Mouse (Mus musculus) left cerebral cortex, adult 9 months (tissue): Measurements from ENCODE around the gene Slc4a2.
"Not testable (repeated sequence)": the region's sequence is repeated elsewhere in the genome, so short reads cannot be mapped to it uniquely, and the experiment has no call there.

Source experiments
- DNase-seq, 2 experiments: peaks; one replicate each; pipeline ENCODE4 v3.0.0; 2022; ENCODE audit warnings: low spot score in 2 of 2

Gene Slc4a2

DNA sequence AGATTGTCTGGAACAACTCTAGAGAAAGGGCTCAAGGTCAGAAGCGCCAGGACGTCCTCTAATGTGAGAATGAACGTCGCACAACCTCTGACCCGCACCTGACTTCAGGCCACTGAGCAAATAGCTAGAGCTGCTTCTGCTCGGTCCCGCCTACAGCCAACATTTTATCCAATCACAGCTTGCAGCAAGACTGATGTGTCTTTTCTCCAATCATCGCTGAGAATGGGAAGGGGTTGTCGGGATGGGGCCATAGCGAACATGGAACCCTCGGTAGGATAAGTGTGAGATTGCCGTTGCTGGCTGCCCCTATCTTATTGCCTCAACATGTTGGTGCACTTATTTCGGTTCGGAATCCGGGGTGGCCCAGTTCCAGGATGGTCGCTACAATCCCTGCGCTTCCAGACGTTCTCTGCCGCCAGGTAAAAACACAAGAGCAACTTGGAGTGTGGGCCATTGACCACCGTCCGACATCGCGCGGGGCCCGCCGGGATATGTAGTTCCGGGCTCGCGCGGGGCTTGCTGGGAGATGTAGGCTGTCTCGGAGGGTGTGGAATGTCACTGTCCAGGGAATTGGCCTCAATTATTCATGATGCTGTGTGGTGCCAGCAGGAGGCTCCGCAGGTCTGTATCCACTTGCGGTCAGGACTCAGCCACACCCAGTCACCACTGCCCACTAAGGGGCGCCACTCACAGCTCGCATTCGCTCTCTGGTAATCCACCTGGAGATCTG lies 29.3 kb upstream of the Slc4a2 start:
- DNase-seq, result peak; percentile 95 to 98

DNA sequence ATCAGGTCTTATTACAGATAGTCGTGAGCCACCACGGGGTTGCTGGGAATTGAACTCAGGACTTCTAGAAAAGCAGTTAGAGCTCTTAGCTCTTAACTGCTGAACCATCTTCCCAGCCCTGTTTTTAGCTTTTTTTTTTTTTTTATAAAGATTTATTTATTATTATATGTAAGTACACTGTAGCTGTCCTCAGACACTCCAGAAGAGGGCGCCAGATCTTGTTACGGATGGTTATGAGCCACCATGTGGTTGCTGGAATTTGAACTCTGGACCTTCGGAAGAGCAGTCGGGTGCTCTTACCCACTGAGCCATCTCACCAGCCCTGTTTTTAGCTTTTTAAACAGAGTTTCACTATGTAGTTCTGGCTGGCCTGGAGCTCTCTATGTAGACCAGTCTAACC lies 27.4 kb upstream of the Slc4a2 start:
- DNase-seq, result not testable (repeated sequence)

DNA sequence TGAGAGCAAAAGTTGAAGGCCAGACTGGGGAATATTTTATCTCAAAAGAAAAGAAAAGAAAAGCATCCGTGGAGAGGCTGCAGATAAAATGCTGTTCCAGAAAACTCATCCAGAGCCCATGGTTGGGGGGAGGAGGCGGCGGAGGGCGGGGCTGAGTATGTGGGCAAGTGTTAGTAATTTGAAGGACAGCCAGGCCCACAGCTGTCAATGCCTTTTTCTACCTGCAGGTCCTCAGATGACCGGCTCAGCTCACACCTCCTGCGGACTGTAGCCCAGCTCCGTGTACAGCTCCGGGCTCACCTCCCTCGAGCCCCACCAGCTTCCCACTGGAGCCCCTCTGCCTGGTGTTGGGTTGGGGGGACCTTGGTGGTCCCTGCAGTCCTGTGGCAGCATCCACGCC lies 24.0 kb upstream of the Slc4a2 start:
- DNase-seq, result no peak

DNA sequence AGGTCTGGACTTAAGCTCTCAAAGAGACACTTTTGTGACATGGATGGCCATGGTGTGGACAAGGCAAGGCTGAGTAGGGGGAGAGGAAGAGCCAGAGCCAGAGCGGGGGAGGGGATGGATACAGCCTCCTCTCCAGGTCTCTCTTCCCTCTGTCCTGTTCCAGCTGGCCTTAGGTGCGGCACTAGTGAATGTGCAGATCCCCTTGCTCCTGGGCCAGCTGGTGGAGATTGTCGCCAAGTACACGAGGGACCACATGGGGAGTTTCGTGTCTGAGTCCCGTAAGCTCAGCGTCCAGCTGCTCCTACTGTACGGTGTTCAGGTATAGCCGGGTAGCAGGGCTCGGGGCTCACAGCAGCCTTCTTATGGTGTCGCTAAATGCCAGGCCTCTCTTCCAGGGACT lies 23.3 kb upstream of the Slc4a2 start:
- DNase-seq, result no peak

DNA sequence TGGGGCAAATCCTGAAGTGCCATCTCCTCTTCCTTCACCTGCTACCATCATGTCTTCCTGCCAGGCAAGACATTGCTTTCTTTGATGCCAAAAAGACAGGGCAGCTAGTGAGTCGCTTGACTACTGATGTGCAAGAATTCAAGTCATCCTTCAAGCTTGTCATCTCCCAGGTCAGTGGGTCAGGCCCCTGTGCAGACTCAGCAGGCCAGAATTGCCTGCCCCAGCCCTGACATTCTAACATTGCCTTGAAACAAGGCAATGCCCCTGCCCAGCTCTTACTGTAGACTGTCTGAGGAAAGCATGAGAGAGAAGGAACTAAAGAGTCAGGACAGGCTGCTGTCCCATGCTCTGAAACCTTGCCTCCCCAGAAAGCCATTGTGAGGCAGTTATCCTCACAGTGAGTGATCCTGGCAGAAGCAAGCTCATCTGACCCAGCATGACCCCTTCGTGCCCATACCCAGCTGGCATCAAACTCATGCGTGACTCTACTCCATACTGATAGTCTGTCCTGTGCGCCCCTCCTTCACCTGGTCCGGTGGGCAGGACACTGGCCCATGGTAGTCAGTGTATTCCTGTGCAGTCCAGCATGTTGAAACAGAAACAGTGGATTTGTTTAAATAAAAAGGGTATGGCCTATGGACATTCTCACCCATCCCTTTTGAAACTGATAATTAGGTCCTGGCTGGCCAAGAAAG lies 22.6 kb upstream of the Slc4a2 start:
- DNase-seq, result no peak

DNA sequence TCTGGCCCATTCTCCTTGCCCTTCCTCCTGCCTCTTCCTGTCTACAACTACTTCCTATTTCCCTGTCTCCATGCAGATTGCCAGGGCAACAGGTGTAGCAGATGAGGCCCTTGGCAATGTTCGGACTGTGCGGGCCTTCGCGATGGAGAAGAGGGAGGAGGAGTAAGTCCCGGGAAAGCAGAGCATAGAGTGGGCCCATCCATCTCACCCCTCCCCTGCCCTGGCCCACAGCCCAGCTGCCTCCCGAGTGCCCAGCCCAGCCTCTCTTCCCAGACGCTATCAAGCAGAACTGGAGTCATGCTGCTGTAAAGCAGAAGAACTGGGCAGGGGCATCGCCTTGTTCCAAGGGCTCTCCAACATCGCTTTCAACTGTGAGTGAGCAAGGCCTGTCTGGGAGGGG lies 21.7 kb upstream of the Slc4a2 start:
- DNase-seq, result peak in 1 of 2 experiments; percentile 32

DNA sequence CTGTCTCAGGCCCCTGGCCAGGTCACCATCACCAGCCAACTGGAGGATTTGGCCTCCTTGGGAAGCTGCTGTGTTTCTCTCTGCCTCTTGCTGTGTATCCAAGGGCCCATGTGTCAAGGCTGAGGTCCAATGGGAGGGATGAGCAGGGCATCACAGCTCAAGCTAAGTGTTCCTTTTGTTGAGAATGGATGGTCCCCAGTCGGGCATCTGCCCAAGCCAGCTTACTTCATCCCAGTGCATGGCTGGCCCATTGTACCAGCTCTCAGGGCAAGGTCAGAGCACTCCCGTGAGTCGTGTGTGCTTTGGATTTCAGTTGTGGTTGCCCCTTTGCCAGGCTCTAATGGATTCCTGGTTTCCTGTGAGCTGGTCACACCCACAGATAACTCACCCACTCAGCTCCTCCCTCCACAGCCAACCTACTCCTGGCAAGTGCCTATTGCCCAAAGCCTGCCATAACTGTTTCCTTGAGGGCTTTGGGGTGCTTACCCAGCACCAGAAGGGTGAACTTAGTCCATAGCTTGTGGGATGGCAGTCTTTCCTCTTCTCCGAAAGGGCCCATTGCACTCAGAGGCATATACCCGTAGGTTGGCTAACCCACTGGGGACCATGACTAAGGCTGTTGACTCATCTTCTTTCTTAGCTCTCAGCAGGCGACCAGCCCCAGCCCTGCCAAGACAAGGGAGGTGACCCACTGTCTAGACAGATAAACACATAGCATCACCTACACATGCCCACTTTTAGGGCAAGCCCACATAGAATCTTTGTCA lies 18.9 kb upstream of the Slc4a2 start:
- DNase-seq, result peak in 1 of 2 experiments; percentile 40

DNA sequence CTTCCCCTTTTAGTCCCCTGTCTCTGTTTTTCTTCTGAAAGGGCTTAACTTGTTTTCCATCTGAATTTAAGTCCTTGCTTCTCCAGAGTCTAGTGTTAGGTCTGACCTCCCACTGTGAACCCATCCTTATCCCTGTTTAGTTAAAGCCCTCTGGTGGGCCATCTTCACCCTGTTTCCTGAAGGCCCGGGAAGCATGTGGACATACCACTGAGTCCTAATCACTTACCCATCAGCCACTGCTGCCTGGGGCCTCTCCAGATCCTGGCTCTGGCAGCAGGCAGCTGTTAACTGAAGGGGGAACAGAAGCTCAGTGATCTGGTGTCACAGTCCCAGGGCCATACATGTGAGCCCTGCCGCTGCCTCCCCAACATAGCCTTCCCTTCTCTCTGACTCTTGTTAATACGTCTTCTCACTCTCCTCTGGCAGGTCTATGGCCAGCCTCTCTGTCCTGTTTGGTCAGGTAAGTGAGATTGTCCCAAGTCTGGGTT lies 18.2 kb upstream of the Slc4a2 start:
- no peak for DNase-seq

DNA sequence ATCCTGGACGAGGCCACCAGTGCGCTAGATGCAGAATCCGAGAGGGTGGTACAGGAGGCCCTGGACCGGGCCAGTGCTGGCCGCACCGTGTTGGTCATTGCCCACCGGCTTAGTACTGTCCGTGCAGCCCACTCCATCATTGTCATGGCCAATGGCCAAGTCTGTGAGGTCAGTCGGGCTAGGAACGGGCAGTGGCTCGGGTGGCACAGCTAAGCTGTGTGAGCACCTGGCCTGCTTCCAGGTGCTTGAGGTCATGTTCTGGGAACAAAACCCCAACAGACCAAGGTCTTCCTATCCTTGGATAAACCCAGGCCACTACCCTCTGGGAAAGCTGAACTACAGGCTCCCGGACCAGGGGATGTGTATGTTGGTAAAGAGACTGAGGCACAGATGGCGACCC lies 15.0 kb upstream of the Slc4a2 start:
- peak in 1 of 2 experiments; percentile 37 for DNase-seq

DNA sequence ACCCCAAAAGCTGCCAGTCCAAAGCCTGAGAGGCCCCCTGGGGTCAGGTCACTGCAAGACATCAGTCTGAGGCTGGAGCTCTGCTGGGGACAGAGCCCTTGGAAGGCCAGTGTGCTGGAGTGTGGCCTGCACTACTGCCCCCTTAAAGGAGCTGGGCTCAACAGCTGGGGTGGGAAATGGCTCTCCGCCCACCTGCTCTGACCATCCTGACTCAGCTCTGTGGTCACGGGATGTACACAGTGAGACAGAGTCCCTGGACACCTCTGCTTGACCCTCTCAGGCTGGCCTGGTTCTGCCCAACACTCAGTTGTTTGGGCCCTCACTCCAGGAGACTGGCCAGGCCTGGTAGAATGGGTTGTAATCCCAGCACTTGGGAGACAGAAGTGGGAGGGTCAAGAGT lies 14.2 kb upstream of the Slc4a2 start:
- no peak for DNase-seq

DNA sequence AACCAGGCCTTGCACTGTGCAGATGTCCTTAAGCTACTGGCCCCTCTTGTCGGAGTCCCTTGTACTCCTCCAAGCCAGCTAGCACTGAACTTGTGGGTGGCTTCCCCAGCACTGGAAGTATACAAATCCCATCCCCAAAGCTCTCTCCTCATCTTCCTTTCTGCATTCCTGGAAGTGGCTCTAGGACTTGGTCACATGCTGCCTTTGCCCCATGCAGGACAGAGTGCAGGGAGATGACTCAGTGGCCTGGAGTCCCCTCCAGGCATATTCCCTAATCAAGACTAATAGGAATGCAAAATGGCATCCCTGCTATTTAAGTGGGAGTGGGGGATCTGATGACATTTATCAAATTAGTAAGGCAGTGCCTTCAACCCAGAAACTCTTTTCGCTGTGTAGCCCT lies 11.6 kb upstream of the Slc4a2 start:
- no peak for DNase-seq

DNA sequence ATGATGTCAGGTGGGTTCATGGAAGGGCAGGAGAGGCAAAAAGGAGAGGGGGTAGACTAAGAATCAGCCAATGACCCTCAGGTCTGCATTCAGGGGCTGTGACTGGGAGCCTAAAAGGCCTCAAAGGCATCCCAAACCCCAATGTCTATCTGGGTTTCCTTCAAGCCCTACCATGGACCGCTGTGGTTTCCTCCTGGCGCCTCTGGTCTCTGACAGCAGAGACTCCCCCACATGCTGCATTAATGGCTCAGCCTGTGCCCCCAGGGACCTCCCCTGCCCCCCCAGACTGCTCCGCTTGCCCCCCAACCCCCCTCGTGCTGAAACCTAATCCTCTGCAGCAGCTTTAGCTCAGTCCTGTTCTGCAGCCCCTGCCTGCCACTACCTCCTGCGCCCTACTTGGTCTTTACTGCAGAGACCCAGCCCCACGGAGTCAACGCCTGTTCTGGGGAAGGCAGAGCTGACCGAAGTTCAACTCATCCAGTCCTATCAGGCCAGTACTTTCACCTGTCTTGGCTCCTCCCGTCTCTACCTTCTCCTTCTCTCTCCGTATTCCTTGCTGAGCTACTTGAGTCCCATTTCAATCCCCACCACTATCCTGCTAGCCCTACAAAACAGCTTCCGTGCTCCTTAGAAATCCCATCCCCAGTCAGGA lies 10.5 kb upstream of the Slc4a2 start, which contains the start of gene Asic3:
TSS of gene Asic3 (plus strand) at position 351 of the 652 bp plus-strand sequence.
- DNase-seq, result no peak

DNA sequence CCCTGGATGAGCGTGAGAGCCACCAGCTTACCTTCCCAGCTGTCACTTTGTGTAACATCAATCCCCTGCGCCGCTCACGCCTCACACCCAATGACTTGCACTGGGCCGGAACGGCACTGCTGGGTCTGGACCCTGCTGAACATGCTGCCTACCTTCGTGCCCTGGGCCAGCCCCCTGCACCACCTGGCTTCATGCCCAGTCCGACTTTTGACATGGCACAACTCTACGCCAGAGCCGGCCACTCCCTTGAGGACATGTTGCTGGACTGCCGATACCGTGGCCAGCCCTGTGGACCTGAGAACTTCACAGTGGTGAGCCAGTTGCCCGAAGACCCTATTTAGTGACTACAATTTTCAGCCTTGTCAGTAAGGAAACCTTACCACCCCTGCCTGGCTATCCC lies 9.7 kb upstream of the Slc4a2 start:
- DNase-seq, result no peak

DNA sequence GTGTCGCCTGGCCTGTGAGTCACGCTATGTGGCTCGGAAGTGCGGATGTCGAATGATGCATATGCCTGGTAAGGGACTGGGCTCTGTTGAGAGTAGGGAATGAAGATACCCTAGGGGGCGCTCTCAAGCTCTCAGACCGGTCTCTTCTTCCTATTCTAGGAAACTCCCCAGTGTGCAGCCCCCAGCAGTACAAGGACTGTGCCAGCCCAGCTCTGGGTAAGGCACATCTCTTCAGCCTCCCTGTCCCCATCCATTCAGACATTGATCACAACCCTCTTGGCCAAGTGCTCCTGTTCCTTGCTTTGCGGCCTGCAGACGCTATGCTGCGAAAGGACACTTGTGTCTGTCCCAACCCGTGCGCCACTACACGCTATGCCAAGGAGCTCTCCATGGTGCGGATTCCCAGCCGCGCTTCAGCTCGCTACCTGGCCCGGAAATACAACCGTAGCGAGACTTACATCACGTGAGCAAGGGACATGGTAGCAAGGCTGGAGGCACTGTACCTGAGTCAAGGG lies 7.4 kb upstream of the Slc4a2 start:
- peak in 1 of 2 experiments; percentile 82 for DNase-seq

DNA sequence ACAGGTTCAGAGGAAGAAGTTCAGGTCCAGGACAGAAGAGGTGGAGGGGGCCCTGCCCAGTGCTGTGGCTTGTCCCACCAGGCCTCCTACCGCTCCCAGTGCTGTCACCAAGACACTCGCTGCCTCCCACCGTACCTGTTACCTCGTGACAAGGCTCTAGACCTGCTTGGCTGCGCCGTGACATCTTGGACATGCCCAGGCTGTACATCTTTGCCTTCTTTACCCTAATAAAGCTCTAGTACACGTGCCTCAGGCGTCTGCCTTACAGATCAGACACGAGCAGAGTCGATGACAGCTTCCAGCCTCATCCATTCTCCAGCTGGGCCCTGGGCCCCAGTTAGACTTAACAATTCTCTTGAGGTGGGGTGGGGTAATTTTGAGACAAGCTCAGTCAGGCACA lies 6.0 kb upstream of the Slc4a2 start:
- no peak for DNase-seq

DNA sequence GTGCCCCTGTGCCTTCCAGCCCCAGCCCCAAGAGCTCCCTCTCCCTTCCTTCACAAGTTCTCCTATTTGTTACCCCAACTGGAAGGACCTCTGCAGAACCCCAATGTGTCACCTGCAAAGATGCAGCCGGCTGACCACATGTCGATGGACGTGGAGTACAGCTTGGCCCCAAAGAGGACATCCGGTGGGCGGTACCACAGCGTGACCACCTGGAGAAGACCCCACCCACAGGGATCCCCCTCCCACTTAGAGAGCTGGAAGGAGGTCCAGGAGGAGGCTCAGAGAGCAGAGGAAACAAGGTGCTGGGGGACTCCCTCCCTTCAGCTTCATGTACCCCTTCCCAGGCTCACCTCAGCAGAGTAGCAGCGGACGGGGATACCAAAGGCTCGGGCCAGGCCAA lies 3.3 kb upstream of the Slc4a2 start:
- no peak for DNase-seq

DNA sequence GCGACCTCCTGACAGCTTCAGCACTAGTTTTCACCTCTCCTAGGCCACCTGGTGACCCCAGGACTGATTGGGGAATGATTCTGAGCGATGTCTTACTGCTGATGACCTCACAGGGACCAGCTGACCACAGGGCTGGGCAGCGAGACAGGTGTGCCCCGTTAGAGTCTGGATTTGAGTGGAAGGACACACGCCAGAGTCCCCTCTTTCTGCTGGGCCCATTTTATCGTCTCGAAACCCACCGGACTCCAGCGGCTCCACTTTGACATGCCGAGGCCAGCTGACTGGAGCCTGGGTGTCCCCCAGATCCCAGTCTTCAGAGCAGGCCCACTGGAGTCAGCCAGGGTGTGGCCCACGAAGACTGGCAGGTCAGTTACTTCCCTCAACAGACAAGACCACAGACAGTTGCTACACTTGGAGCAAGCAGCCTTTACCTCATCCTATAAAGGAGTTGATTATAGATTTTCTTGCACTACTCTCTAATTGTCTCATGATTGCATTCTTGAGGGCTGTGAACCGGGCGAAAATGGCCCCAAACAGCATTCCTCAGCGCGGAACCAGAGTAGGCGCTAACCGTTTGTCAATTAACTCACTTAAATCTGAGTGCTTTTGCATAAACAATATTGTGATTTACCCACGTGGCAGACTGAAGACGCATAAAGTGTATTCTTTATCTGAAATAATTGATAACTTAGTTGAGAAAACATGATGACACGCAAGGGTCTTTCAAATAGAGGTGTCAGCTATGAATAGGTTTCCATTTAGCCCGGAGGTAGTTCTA lies 556 bp downstream of the Slc4a2 start:
- DNase-seq, result no peak

DNA sequence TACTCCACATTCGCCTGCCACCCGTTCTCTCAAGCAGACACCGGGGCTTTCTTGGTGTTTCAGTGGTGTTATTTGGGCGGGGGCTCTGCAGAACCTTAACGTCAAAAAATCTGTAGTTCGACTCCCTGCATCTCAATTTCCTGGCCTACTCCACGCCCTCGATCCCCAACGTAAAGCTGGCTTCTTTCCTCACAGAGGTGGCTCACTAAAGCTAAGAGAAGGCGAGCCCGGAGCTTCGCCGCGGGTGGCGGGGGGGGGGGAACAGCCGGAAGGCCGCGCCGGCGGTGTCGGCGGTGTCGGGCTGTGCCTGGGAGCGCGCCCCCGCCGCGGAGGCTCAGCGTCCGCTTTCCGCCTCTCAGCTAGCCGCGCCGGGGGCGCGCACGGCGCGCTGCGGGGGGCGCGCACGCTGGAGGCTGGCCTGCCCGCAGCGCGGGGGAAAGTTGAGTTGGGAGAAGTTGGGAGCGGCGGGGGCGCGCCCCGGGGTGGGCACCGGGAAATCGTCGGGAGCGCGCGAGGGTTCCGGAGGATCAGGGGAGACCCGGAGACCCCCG lies 1.3 kb downstream of the Slc4a2 start:
- DNase-seq, result peak in 1 of 2 experiments; percentile 56

DNA sequence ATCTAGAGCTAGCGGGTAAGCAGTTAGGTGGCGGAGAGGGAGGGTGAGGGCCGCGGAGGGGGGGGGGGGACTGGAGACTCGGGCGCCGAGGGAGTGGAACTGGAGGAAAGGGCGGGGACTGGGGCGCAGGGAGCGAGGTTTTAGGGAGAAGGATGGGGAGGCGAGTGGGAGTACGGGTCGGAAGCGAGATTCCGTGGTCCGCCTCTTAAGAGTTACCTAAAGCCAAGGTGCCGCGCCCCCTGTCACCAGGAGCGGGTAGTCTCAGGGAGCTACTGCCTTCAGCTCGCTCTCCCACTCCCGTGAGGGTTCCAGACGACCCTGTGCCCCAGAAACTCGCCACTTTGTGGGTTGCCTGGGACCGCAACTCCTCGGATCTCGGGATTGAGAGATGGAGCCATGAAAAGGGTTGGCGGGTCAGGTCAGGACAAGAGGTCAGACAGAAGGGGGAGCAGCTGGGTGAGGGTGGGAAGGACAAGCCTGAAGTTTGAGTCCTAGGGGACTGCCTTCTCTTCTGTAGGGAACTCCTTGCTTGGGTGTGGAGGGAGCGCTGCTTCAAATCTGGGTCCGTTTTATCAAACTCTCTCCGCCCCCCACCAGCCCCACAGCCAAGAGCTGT lies 1.9 kb downstream of the Slc4a2 start:
- DNase-seq, result no peak

DNA sequence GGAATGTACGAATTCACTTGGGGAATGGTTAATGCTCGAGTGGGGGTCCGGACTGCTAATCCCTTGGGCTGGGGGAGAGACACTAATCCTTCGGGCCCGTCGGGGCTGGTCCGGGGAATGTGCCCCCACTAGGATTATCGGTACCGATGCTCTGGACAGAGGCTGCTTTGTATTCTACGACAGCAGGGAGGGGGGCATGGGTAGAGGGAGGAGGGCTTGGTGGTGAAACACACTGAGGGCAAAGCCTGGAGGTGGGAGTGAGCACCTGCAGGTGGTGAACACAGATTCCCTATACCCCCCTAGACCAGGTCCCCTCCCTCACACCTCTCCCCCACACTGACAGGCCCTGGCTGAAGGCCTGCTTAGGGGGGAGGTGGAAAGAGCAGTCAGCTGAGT lies 2.4 kb downstream of the Slc4a2 start:
- DNase-seq, result no peak
